Mouse (Mus musculus) liver, adult 2 months (tissue): ENCODE measurements around the gene Phf21a. TPM values are rescaled to one million over a fixed set of nuclear protein-coding genes. Genes with fewer than 3 reads are reported as not detected.

Experiments used
- DNase-seq: peaks from one replicate; pipeline ENCODE4 v3.0.0-alpha.2; 2011; ENCODE audit warnings: low read depth, low spot score; ENCODE audit errors: extremely low read depth
- H3K27ac ChIP-seq: fragments of 200-500 bp; replicated peaks from 2 replicates; pipeline ENCODE4 v1.5.1; 2012; ENCODE audit warnings: low read depth, mild to moderate bottlenecking, control low read depth, inconsistent platforms, low read length; ENCODE audit not compliant: insufficient read depth
- H3K27me3 ChIP-seq: fragments of 200-500 bp; 2 replicates; pipeline ENCODE4 v1.6.1; 2012; ENCODE audit warnings: mild to moderate bottlenecking, moderate library complexity, low read length, inconsistent platforms; ENCODE audit not compliant: control insufficient read depth, insufficient read depth
- H3K36me3 ChIP-seq: fragments of 200-500 bp; 2 replicates; pipeline ENCODE4 v1.6.1; 2012; ENCODE audit warnings: low read length, inconsistent platforms; ENCODE audit not compliant: control insufficient read depth, insufficient read depth
- H3K4me1 ChIP-seq: fragments of 200-500 bp; 2 replicates; pipeline ENCODE4 v1.6.1; 2011; ENCODE audit warnings: low read length; ENCODE audit not compliant: control insufficient read depth, insufficient read depth
- H3K4me3 ChIP-seq: fragments of 200-500 bp; 2 replicates; pipeline ENCODE4 v1.5.1; 2011; ENCODE audit warnings: low read depth, mild to moderate bottlenecking, control low read depth, low read length, moderate library complexity; ENCODE audit not compliant: insufficient read depth
- H3K79me2 ChIP-seq: fragments of 200-500 bp; 2 replicates; pipeline ENCODE4 v1.6.1; 2012; ENCODE audit warnings: inconsistent platforms, mild to moderate bottlenecking, low read length, moderate library complexity; ENCODE audit not compliant: control insufficient read depth, insufficient read depth
- H3K9ac ChIP-seq: fragments of 200-500 bp; 2 replicates; pipeline ENCODE4 v1.6.1; 2012; ENCODE audit warnings: low read depth, mild to moderate bottlenecking, control low read depth, inconsistent platforms, low read length
- CTCF ChIP-seq: fragments of 200-500 bp; IDR thresholded peaks from 2 replicates; pipeline ENCODE4 v1.5.1; 2011; ENCODE audit warnings: low read depth, low read length, control low read depth
- POLR2A ChIP-seq: fragments of 200-500 bp; IDR thresholded peaks from 2 replicates; pipeline ENCODE4 v1.6.1; 2011; ENCODE audit warnings: low read length, control low read depth; ENCODE audit not compliant: insufficient read depth; ENCODE audit errors: extremely low read depth
- WGBS: fragments of 180-500 bp; shearing (Covaris S2); methylation state at CpG from one replicate; pipeline ENCODE4 v1.1.7; 2018; 5-methylcytosine and 5-hydroxymethylcytosine counted together
- polyA plus RNA-seq: library from polyadenylated mRNA; depleted of rRNA; stranded (reverse); fragments of >200 nt; gene quantifications from 2 replicates; pipeline ENCODE4 v1.2.3, GENCODE M21; 2012
- total RNA-seq: library from RNA; depleted of rRNA; stranded (reverse); fragments of >200 nt; gene quantifications from 2 replicates; pipeline ENCODE4 v1.2.3, GENCODE M21; 2014

Gene Phf21a
- total and polyA plus RNA-seq, 2 experiments: 11.4 to 14.5 TPM

- Histone ChIP-seq H3K79me2 (no peaks in the 10 kb centered on the region), H3K4me3 (peak overlapping the region; percentile 15), H3K4me1 (peaks cover 5% of the 10 kb centered on the region; the same call in 1 of the 2 replicates), H3K27me3 (no peaks in the 10 kb centered on the region), H3K9ac (peak overlapping the region; percentile 70), H3K27ac (peak overlapping the region; percentile 35; the same call in 1 of the 2 replicates), H3K36me3 (no peaks in the 10 kb centered on the region)
- WGBS: 6% methylated on average over 38 of the region's 38 CpGs
- TF ChIP-seq POLR2A (0 out of 2 replicates have a peak, but pooled peaks have one; percentile 30), CTCF (no peak)
- DNase-seq: peak; percentile 85
Measured at GRCm38 (mm10) chr2:92055101-92055813, 37.7 kb upstream of the Phf21a start.

DNA sequence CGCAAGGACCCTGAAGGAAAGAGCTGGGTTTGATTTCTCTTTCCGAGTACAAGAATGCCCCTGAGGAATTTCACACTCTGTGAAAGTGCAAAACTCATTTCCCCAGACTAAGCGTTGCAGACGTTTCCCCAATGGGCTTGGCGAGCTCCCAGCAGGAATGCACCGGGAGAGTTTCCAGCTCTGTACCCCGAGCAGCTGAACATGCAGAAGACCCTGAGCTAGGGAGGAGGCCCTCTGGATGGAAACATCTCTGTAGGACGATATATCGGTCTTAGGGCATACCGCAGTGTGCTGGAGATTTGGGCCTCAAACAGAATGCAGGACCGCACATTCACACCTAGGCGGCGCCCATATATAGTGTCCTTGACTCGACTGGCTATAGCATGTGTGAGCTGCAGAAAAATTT, 37.1 kb upstream of the Phf21a start:
- no peak overlapping the region; the same call in 1 of the 2 replicates for H3K4me3 ChIP-seq
- DNase-seq: peak; percentile 21
- H3K36me3 ChIP-seq: no peaks in the 10 kb centered on the region
- TF ChIP-seq CTCF (peak; percentile 51; the same call in 1 of the 2 replicates), POLR2A (no peak)
- no peaks in the 10 kb centered on the region for H3K79me2 ChIP-seq
- H3K9ac ChIP-seq: peak overlapping the region; percentile 70
- 17% methylated on average over 14 of the region's 14 CpGs for WGBS
- no peaks in the 10 kb centered on the region for H3K27me3 ChIP-seq
- H3K27ac ChIP-seq: peak overlapping the region; percentile 35; the same call in 1 of the 2 replicates
- peaks cover 5% of the 10 kb centered on the region; the same call in 1 of the 2 replicates for H3K4me1 ChIP-seq

GRCm38 (mm10) chr2:92056760-92057159, 36.2 kb upstream of the Phf21a start:
- WGBS: 94% methylated on average over 13 of the region's 13 CpGs
- no peak for TF ChIP-seq CTCF
- no peak for TF ChIP-seq POLR2A

GRCm38 (mm10) chr2:92058469-92058868, 34.4 kb upstream of the Phf21a start:
- Histone ChIP-seq H3K79me2 (no peaks in the 10 kb centered on the region), H3K4me3 (peak overlapping the region; percentile 53), H3K9ac (0 out of 2 replicates have a peak overlapping the region, but pooled peaks have one; percentile 36), H3K27me3 (no peaks in the 10 kb centered on the region), H3K27ac (no peak overlapping the region), H3K36me3 (no peaks in the 10 kb centered on the region), H3K4me1 (peaks cover 5% of the 10 kb centered on the region; the same call in 1 of the 2 replicates)
- peak; percentile 36 for DNase-seq
- under 1% methylated on average over 29 of the region's 29 CpGs for WGBS
- TF ChIP-seq POLR2A (no peak), CTCF (peak; percentile 95)

More at GRCm38 (mm10) chr2:92056760-92057159, 36.2 kb upstream of the Phf21a start:
- no peak for DNase-seq
- Histone ChIP-seq H3K36me3 (no peaks in the 10 kb centered on the region), H3K27ac (no peak overlapping the region), H3K4me1 (peaks cover 5% of the 10 kb centered on the region; the same call in 1 of the 2 replicates), H3K79me2 (no peaks in the 10 kb centered on the region), H3K27me3 (no peaks in the 10 kb centered on the region), H3K9ac (no peak overlapping the region), H3K4me3 (no peak overlapping the region)

GRCm38 (mm10) chr2:92058936-92059335, 34.0 kb upstream of the Phf21a start:
- Histone ChIP-seq H3K27ac (no peak overlapping the region), H3K4me1 (peaks cover 5% of the 10 kb centered on the region; the same call in 1 of the 2 replicates), H3K27me3 (no peaks in the 10 kb centered on the region), H3K4me3 (peak overlapping the region; percentile 53), H3K79me2 (no peaks in the 10 kb centered on the region), H3K36me3 (no peaks in the 10 kb centered on the region), H3K9ac (0 out of 2 replicates have a peak overlapping the region, but pooled peaks have one; percentile 36)
- 5% methylated on average over 11 of the region's 11 CpGs for WGBS
- DNase-seq: no peak
- TF ChIP-seq POLR2A (no peak), CTCF (no peak)
